Mouse (Mus musculus) lung, postnatal 36 days (tissue): ENCODE data around the gene Hdac10.
A peak's percentile ranks its signal among the peaks of the same experiment; 100 is the strongest.

Experiments
- DNase-seq: peaks from one replicate; pipeline ENCODE4 v3.0.0; 2022; ENCODE audit warnings: mixed read lengths

Gene Hdac10

GRCm38 (mm10) chr15:89122649-89123366 lies 5.7 kb downstream of the Hdac10 start, which contains the start of gene Tubgcp6:
Gene Tubgcp6 (minus strand): TSS chr15:89123112.
- DNase-seq = peak; percentile 97

GRCm38 (mm10) chr15:89118007-89118406 lies 10.5 kb downstream of the Hdac10 start:
- peak; percentile 47 for DNase-seq

- DNase-seq = no peak
These were observed 18.4 kb downstream of the Hdac10 start for GRCm38 (mm10) chr15:89110147-89110546.

GRCm38 (mm10) chr15:89106976-89107375 lies 21.5 kb downstream of the Hdac10 start:
- DNase-seq = no peak

- DNase-seq = no peak
These were observed 22.4 kb downstream of the Hdac10 start for GRCm38 (mm10) chr15:89106073-89106472.

GRCm38 (mm10) chr15:89104425-89104824 lies 24.1 kb downstream of the Hdac10 start:
- DNase-seq = no peak

GRCm38 (mm10) chr15:89103921-89104320 lies 24.6 kb downstream of the Hdac10 start:
- no peak for DNase-seq

- no peak for DNase-seq
These were observed 25.9 kb downstream of the Hdac10 start for GRCm38 (mm10) chr15:89102646-89103045.

GRCm38 (mm10) chr15:89100823-89101222 lies 27.7 kb downstream of the Hdac10 start:
- DNase-seq = no peak

GRCm38 (mm10) chr15:89098616-89099015 lies 29.9 kb downstream of the Hdac10 start:
- no peak for DNase-seq

GRCm38 (mm10) chr15:89097450-89097849 lies 31.1 kb downstream of the Hdac10 start:
- DNase-seq = no peak

GRCm38 (mm10) chr15:89092181-89092580 lies 36.3 kb downstream of the Hdac10 start:
- DNase-seq = no peak

GRCm38 (mm10) chr15:89090662-89091061 lies 37.8 kb downstream of the Hdac10 start:
- no peak for DNase-seq

- DNase-seq = peak; percentile 22
These were observed 39.0 kb downstream of the Hdac10 start for GRCm38 (mm10) chr15:89089248-89090051.

- peak; percentile 94 for DNase-seq
These were observed 39.8 kb downstream of the Hdac10 start, which contains the start of gene Selenoo for GRCm38 (mm10) chr15:89088607-89089247. Gene Selenoo (plus strand): TSS chr15:89089084.

- no peak for DNase-seq
These were observed 43.7 kb downstream of the Hdac10 start for GRCm38 (mm10) chr15:89084826-89085225.

- DNase-seq = no peak
These were observed 44.6 kb downstream of the Hdac10 start for GRCm38 (mm10) chr15:89083906-89084305.

- DNase-seq = peak; percentile 83
These were observed 50.2 kb downstream of the Hdac10 start for GRCm38 (mm10) chr15:89078208-89078836.

- DNase-seq = peak; percentile 36
These were observed 52.3 kb downstream of the Hdac10 start for GRCm38 (mm10) chr15:89076156-89076731.

- peak; percentile 90 for DNase-seq
These were observed 52.9 kb downstream of the Hdac10 start for GRCm38 (mm10) chr15:89075478-89076147.

GRCm38 (mm10) chr15:89074613-89075477 lies 53.7 kb downstream of the Hdac10 start, which contains the start of gene Trabd:
Gene Trabd (plus strand): TSS chr15:89075124.
- no peak for DNase-seq
